Mouse (Mus musculus): ENCODE measurements around the gene Erp44.

- no peak for TF ChIP-seq POLR2A (IDR thresholded peaks at IDR 0.05; ENCODE audit: borderline replicate concordance, low read depth, low read length)
- TF ChIP-seq CTCF (IDR thresholded peaks at IDR 0.05; ENCODE audit: low read depth, low read length), result no peak
Observed at GRCm38 (mm10) chr4:48267683-48268082, 11.7 kb downstream of the Erp44 start.
